Mouse (Mus musculus) heart, postnatal 14 days (tissue): ENCODE results near the gene Hnrnpa1. TPM values are rescaled to one million over a fixed set of nuclear protein-coding genes. Genes with fewer than 3 reads are reported as not detected.
A peak's percentile ranks its signal among the peaks of the same experiment; 100 is the strongest.
"Not testable (repeated sequence)": the region's sequence is repeated elsewhere in the genome, so short reads cannot be mapped to it uniquely, and the experiment has no call there.

Source experiments
- DNase-seq, 2 experiments: peaks; one replicate each; pipeline ENCODE4 v3.0.0; 2021 to 2022
- intact Hi-C: fragments of 180-260 bp; cut with DNase I; formaldehyde crosslinking; loops from one replicate; pipeline ENCODE4 v1.15.1; 2025
- total RNA-seq, 2 experiments: library from RNA; stranded (reverse); gene quantifications; 2 replicates each; pipeline ENCODE4 v1.2.3; 2021

Gene Hnrnpa1
- total RNA-seq, 2 experiments from 2014 or later, result 174 to 180 TPM

DNA sequence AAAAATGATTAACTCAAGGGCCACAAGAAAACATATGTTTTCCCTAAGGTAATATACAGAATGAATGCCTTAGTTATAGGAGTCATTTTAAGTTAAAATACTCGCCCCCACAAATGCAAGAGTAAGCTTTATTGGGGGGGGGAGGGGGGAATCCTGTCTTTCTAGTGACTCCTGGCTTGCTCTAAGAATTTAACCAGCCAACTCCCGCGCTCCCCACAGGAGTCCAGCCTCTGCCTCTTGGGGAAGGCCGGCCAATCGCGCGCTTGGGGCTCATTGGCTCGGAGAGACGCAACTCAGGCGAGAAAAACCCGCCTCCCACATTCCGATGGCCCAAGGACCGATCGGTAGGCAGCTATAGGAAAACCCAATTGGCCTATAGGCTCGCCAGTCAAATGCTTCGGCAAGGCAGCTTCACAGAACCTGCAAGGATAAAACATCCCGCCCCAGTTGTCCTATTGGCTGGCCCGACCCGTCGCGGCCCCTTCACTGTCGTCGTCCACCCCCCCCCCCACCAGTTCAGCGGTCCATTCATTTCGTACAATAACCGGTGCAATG is 1.0 kb upstream of the Hnrnpa1 start:
- intact Hi-C loops, result loop anchor here (1.0 to 5.0 kb wide), 2 partner anchors 24 to 42 kb away; no protein-coding TSS in a partner anchor
- DNase-seq, result peak; percentile 90 to 93

DNA sequence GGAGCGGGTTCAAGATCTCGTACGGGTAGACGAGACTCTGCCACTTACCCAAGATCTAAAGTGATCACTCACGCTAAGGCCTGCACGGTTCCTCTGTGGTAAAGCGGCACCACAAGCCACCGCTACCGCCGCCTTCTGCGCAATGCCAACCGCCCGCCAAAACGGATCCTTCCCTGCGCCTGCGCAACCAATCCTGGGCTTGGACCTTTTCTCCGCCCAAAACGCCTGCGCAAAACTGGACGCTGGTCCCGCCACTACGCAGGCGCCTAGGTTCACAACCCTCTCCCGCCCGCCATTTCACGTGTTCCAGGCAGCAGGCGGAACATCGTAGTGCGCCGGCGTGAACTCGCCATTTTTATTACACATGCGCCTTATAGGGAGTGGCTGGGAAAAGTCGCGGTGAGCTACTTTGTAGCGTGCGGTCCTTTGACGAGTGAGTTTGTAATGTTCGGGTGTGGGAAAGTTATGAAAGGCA is 510 bp upstream of the Hnrnpa1 start, which contains the start of gene Cbx5:
TSS of gene Cbx5 (minus strand) at position 132 of the 475 bp plus-strand sequence.
- DNase-seq, result peak; percentile 97
- intact Hi-C loops, result loop anchor here (1.0 to 5.0 kb wide), 2 partner anchors 24 to 42 kb away; no protein-coding TSS in a partner anchor

DNA sequence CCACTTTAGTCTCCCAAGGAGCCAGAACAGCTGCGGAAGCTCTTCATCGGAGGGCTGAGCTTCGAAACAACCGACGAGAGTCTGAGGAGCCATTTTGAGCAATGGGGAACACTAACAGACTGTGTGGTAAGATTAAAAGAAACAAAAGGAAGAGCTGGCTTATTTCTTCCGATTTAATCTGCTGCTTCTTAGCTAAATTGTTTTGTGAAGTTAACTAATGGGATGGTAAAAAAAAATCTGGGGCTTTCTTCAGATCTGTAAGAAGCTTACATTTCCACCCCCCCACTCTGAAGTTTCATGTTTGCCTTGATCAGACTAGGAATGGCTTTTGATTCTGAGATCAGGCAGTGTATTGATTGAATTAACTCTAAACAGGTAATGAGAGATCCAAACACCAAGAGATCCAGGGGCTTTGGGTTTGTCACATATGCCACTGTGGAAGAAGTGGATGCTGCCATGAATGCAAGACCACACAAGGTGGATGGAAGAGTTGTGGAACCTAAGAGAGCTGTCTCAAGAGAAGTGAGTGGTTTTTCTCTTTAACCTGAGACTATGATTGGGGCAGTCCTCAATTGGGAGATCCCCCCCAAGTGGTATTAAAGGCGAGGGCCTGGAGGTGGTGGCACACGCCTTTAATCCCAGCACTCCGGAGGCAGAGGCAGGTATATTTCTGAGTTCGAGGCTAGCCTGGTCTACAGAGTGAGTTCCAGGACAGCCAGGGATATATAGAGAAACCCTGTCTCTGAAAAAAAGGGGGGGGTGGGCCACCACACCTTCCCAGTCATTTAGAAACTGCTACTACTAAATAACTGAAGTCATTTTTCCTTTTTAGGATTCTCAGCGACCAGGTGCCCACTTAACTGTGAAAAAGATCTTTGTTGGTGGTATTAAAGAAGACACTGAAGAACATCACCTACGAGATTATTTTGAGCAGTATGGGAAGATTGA is 1.1 kb downstream of the Hnrnpa1 start:
- DNase-seq, intact Hi-C loops: not testable (repeated sequence)

DNA sequence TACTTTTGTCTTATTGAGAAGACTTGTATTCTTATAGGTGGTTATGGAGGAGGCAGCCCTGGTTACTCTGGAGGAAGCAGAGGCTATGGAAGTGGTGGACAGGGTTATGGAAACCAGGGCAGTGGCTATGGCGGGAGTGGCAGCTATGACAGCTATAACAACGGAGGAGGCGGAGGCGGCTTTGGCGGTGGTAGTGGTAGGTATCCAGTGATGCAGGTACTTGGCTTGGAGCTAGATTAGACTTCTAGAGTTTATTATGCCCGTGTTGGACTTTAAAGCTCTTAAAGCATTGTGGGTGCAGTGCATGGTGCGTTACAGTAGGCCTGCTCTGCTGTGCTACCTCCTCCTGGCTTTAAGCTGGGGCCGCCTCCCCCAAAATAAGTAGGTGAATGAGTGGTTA is 2.7 kb downstream of the Hnrnpa1 start:
- no peak for DNase-seq
- intact Hi-C loops, result no loop called here

DNA sequence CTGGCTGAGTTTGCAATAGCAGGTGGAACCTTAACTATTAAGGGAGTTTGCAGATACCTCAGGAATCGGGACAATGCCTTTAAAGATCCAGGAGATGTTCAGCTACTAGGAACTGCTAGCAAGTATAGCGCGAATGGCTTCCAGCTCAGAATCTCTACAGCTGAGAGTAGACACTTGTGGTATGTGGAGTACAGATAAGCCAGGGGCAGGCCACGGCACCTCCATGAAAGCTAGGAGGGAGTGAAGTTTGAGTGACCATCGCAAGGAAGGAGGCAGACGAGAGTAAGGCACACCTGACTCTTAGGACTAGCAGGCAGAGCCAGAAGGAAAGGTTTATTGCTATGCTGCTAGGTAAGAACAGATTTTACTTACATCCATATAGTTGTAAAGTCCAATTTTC is 5.4 kb downstream of the Hnrnpa1 start:
- intact Hi-C loops, result loop anchor here (2.0 kb wide), 1 partner anchor 29 kb away; no protein-coding TSS in a partner anchor
- no peak for DNase-seq

DNA sequence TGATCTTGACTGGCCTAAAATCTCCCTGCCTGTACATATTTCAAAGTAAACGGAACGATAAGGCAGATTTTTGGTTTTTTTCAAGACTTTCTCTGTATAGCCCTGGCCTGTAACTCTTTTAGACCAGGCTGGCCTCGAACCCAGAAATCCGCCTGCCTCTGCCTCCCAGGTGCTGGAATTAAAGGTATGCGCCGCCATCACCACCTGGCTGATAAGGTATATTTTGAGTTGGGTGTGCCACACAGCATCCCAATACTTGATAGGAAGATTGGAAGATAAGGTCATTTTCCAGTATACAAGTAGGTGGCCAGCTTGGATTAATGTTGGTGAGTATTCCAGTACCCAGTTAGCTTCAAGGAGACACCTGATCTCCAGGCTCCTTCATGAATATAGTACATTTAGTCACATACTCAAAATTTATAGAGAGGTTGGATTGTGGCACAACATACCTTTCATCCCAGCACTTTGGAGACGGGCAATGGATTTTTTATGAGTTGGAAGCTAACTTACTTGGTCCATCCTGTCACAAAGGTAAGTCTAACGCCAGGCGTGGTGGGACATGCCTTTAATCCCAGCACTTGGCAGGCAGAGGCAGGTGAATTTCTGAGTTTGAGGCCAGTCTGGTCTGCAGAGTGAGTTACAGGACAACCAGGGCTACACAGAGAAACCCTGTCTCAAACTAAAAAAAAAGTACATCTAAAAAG is 7.0 kb downstream of the Hnrnpa1 start:
- intact Hi-C loops, result loop anchor here (2.0 kb wide), 1 partner anchor 28 kb away; no protein-coding TSS in a partner anchor

DNA sequence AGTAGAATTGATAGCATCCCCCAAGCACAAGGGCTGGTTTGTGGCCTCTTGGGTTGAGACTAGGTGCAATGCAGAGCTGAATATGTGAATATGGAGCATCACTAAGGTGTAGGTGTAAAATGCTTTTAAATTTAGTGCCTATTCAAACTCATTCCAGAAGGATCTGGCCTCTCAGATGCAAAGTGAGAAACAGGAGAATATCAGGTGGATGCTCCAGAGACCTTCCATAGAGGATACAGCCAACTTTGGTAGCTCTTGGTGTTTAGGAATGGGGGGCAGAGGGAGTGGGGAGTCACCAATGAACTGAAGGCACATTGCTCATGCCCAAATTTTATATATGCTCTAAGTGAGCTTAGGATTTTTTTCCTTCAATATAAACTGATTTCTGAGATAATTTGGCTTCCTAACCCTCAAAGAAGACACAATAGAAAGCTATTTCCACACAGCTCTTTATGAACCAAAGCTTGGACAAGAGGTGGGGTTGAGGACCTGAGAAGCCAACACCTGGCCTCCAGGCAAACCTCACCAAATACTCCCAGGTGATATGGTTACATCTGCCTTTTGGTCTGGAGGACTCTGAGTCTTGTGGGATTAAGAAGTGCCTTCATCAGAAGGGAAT is 7.7 kb downstream of the Hnrnpa1 start:
- intact Hi-C loops, result loop anchor here (2.0 kb wide), 2 partner anchors 27 to 59 kb away; no protein-coding TSS in a partner anchor
- no peak for DNase-seq

More for the DNA sequence above, 7.0 kb downstream of the Hnrnpa1 start:
- DNase-seq, result no peak

DNA sequence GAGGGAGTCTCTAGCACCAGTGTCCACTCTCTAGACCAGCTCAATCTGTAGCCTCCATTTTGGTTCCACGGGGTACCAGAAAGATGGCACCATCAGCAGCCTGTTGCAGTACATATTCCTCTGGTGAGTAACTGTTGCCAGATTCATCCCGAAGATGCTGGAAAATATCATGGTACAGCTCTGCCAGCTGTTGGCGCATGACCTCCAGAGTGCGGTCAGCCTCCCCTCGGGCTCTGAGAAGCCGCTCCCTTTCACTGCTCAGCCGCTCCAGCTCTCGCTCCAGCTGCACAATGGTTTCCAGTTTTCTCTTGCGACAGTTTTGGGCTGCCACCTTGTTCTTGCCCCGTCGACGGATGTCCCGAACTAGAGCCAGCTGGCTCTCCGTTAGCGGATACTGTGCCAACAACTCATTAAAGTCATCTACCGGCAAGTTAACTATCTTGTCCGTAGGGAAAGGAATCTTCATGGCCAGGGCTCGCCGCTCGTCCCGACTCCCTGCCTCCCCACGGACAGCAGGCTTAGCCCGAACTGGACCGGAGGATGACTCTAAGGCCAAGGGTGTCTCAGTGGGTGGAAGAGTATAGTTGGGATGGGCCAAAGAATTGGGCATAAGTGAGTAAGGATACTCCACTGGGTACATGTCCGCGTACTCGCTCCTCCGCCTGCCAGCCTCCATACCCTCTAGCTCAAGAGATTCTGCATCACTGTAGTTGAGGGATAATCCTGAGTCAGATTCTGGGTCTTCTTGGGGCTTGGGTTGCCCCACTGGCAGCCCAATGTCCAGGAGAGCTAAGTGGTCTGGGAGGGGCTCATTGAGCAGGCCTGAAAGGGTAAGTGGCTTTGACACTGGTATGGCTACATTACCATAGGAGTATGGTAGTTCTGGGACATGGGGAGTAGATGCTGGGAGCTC is 8.4 kb downstream of the Hnrnpa1 start:
- no peak for DNase-seq
- intact Hi-C loops, result loop anchor here (2.0 kb wide), 1 partner anchor 58 kb away; no protein-coding TSS in a partner anchor

DNA sequence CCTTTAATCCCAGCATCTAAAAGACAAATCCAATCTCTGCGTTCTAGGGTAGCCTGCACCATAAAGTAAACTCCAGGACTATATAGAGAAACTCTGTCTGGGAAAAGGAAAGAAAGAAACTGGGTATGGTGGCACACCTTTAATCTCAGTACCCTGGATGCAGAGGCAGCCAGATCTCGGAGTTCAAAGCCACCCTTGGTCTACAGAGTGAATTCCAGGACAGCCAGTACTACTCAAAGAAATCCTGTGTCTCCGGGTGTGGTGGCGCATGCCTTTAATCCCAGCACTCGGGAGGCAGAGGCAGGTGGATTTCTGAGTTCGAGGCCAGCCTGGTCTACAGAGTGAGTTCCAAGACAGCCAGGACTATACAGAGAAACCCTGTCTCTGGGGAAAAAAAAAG is 9.3 kb downstream of the Hnrnpa1 start:
- intact Hi-C loops, result loop anchor here (2.0 kb wide), 1 partner anchor 57 kb away; no protein-coding TSS in a partner anchor
- not testable (repeated sequence) for DNase-seq

DNA sequence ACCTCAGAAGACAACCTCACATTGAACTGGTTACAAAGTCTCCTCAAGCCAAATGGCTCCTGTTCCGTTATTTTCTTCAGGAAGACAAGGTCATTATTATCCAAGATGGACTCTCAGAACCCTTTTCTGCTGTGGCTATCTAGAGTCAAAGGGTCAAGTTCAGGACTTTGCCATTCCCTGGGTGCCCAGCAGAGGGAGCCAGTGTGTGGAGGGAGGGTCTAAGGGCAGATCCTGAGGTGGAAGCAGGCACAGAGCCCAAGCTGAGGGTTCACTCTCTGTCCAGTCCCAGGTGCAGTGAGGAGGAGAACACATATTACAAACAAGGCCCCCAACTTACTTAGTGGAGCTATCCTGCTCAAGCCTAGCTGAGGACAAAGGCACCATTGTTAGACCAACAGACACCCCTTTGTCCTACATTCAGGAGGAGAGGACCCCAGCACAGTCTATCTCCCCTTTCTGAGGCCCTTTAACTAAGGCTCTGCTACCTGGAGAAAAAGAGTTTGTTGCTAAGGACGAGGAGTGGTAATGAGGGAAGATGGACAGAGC is 10.0 kb downstream of the Hnrnpa1 start:
- DNase-seq, result peak; percentile 73 to 82
- intact Hi-C loops, result no loop called here

DNA sequence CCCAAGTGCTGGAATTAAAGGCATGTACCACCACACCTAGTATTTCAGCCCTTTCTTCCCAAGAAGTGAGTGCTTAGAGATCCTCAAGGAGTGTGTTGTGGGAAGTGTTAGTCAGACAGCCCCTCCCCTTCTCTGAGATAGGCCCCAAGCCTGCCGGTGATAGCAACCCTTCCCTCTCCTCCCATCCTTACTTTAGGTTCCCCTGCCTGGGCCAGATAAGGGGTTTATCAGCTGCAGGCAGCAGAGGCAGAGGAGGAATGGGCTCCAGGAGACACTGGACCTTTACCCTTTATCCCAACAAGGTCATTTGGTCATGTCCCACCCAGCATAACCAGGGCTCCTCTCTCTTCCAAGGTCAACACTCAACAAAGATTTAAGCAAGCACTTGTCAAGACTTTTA is 11.4 kb downstream of the Hnrnpa1 start:
- DNase-seq, result no peak
- intact Hi-C loops, result no loop called here

DNA sequence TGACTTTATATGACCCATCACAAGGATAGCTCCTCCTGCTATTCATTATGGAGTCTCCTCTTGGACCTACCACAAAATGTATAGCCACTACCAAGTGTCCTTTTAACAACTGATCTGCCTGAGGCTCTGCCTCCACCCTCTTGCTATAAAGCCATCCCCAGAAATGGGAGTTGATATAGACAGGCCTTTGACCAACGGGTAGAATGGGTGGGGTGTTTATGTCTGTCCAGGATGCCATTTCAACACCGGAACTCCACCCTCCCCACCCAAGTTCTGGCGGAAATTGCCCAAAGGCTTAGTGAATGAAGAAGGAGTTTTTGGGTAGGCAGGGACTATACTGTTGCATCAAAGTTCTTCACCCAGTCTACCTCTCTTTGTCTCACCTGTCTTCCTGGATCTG is 12.4 kb downstream of the Hnrnpa1 start:
- intact Hi-C loops, result no loop called here
- no peak for DNase-seq

DNA sequence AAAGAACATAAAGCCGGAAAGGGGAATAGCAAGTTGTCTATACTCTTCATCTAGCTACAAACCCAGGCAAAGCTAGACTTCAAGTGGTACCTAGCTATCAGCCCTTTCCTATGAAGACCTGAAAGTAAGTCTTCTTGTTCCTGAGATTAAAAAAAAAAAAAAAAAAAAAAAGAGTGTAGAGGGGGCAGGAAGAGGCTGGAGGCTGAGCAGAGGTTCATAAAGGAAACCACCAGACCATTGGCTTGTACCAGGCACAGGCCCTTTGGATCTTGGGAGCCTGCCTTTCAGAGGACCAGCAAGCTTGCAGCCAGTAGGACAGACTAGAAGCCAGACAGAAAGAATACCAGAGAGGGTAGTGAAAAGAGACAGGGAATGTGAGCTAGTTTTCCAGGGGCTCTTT is 13.1 kb downstream of the Hnrnpa1 start:
- intact Hi-C loops, result no loop called here
- no peak for DNase-seq

DNA sequence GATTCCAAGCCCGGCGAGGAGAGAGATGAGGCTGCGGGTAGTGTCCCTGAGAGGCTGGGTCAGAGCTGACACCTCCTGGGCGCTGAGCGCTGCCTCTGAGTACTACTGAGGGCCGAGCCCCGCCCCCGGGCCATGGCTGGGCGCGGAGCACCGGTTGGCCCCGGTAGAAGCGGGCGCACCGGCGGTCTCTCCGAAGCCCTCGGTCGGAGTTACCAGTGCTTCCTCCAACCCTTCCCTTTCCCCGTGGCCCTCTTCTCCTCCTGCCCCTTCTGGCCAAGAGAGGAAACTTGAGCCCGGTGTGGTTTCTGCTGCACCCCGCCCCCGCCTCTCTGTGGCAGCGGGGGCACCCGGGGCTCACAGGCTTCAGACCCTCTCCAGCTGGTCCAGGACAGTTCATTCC is 14.9 kb downstream of the Hnrnpa1 start:
- peak; percentile 31 to 41 for DNase-seq
- intact Hi-C loops, result no loop called here

DNA sequence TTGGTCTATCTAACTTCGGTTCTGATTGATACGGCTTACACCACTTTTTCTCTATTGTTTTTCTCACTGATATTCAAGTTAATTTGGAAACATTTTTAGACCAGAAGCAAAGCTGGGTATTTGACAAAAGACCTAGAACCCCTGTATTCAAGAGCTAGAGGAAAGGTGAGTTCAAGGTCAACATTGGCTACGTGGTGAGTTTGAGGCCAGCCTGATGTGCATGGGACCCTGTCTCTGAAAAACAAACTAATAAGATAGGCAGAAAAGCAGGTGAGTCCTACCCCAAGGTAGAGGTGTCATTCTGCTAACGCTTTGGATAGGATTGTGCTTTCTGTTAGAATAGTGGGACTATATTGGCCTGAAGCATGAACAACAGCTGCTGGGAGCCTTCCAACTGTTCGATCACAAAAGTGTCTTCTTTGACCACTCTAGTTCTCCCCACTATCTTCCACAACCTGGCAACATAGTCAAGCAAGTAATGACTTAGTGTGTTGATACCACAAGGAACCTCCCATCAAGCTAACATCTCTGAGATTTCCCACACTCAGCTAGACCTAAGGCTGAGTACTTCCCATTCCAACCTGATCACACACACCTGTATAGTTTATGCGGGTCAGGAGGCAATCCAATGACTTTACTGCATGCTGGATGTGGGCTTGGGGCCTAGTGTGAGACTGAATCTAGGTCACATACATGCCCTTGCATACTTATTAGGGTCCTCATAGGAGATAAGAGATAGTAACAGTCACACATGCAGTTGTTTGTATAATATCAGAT is 16.2 kb downstream of the Hnrnpa1 start:
- intact Hi-C loops, result no loop called here
- DNase-seq, result no peak

DNA sequence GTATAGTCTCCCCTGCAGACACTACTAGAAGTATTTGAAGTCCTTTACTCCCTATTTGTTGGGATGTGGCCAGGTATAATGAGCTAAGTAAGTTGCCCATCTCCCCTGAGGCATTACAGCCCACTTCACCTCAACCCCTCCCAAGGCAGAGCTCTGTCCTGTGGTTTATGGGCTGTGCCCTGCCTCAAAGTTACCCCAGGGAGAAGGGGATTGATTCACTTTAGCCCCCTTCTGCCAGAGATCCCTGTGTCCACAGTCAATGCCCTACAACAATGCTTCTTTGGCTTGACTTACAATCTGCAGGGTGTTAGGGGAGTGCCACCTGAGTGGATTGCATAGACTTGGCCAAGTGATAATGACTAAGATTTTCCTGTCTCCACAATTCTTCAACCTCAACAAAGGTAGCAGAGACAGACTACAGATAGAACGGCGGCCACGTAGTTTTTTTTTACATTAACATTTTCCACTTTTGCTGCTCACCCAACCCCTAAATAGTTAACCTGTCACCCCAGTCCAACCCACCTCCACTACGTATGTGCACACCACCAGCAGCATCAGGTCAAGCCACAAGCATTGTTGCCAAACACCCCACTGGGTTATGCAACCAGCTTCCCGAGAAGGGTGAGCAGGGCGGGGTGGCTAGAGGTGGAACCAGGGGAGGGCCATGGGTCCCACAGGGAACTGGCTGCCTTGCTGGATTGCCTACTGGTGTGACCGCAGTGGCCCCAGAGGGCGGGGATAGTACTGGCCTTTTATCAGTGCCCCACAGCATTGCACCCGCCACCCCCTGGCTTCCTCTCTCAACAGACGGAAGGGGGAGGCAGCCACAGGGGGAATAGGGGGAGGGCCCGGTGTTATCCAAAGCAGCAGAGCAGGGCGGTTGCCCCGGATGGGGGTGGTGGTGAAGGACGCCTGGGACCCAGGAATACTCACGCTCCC is 17.8 kb downstream of the Hnrnpa1 start, which contains the start of gene Nfe2:
TSS of gene Nfe2 (minus strand) at position 614 of the 939 bp plus-strand sequence.
- intact Hi-C loops, result no loop called here

DNA sequence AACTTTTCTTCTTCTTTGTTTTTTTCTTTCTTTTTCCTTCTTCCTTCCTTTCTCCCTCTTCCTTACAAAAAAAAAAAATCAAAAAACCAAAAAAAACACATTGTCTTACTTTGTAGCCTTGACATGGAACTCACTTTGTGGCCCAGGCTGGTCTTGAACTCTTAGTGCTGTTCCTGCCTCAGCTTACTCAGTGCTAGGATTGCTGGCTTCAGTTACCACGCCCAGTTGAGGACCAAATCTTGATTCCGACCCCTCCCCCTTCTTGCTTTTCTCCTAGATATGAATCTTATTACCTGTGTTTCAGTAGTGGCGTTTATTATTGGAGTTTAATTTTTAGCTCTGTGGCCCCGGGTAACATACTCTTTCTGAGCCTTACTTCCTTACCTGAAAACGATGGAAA is 18.9 kb downstream of the Hnrnpa1 start:
- intact Hi-C loops, result no loop called here
- no peak for DNase-seq

More for the DNA sequence above, 17.8 kb downstream of the Hnrnpa1 start, which contains the start of gene Nfe2:
- peak; percentile 67 to 69 for DNase-seq
